Mouse (Mus musculus): ENCODE data around the gene Dhrs1.

Dhrs1 gene

GRCm38 (mm10) chr14:55721700-55722437, 23.6 kb downstream of the Dhrs1 start, which contains the start of gene Rabggta:
TSS of gene Rabggta (minus strand) at chr14:55722263.
- DNase-seq (ENCODE audit: low read depth, low spot score), result peak; percentile 99

- no peak for DNase-seq (ENCODE audit: low read depth, low spot score)
Observed at GRCm38 (mm10) chr14:55721076-55721475, 24.4 kb downstream of the Dhrs1 start.

GRCm38 (mm10) chr14:55720666-55721065, 24.8 kb downstream of the Dhrs1 start:
- DNase-seq (ENCODE audit: low read depth, low spot score), result no peak

GRCm38 (mm10) chr14:55719737-55720136, 25.8 kb downstream of the Dhrs1 start:
- DNase-seq (ENCODE audit: low read depth, low spot score), result no peak

GRCm38 (mm10) chr14:55716884-55717283, 28.6 kb downstream of the Dhrs1 start:
- DNase-seq (ENCODE audit: low read depth, low spot score), result no peak

GRCm38 (mm10) chr14:55716271-55716670, 29.2 kb downstream of the Dhrs1 start:
- DNase-seq (ENCODE audit: low read depth, low spot score), result no peak

GRCm38 (mm10) chr14:55714893-55715292, 30.6 kb downstream of the Dhrs1 start:
- peak; percentile 13 for DNase-seq (ENCODE audit: low read depth, low spot score)

- no peak for DNase-seq (ENCODE audit: low read depth, low spot score)
Observed at GRCm38 (mm10) chr14:55713729-55714122, 31.8 kb downstream of the Dhrs1 start, which contains the start of gene Tgm1. TSS of gene Tgm1 (minus strand) at chr14:55713926.

- no peak for DNase-seq (ENCODE audit: low read depth, low spot score)
Observed at GRCm38 (mm10) chr14:55713007-55713728, 32.3 kb downstream of the Dhrs1 start.

GRCm38 (mm10) chr14:55711786-55712185, 33.7 kb downstream of the Dhrs1 start:
- DNase-seq (ENCODE audit: low read depth, low spot score), result no peak

- no peak for DNase-seq (ENCODE audit: low read depth, low spot score)
Observed at GRCm38 (mm10) chr14:55709509-55709908, 36.0 kb downstream of the Dhrs1 start.

- no peak for DNase-seq (ENCODE audit: low read depth, low spot score)
Observed at GRCm38 (mm10) chr14:55707397-55707796, 38.1 kb downstream of the Dhrs1 start.

GRCm38 (mm10) chr14:55706051-55706600, 39.4 kb downstream of the Dhrs1 start:
- DNase-seq (ENCODE audit: low read depth, low spot score), result no peak

- DNase-seq (ENCODE audit: low read depth, low spot score), result no peak
Observed at GRCm38 (mm10) chr14:55702761-55703160, 42.7 kb downstream of the Dhrs1 start.

GRCm38 (mm10) chr14:55701131-55701530, 44.4 kb downstream of the Dhrs1 start:
- no peak for DNase-seq (ENCODE audit: low read depth, low spot score)

GRCm38 (mm10) chr14:55697226-55697625, 48.3 kb downstream of the Dhrs1 start:
- DNase-seq (ENCODE audit: low read depth, low spot score), result no peak

GRCm38 (mm10) chr14:55689433-55689832, 56.1 kb downstream of the Dhrs1 start:
- DNase-seq (ENCODE audit: low read depth, low spot score), result no peak

All from CD4-positive, CD25-positive, alpha-beta regulatory T cell, adult 2 months (primary cell).